16 mouse cellular contexts compared by ENCODE assay signal in the genomic region with DNA sequence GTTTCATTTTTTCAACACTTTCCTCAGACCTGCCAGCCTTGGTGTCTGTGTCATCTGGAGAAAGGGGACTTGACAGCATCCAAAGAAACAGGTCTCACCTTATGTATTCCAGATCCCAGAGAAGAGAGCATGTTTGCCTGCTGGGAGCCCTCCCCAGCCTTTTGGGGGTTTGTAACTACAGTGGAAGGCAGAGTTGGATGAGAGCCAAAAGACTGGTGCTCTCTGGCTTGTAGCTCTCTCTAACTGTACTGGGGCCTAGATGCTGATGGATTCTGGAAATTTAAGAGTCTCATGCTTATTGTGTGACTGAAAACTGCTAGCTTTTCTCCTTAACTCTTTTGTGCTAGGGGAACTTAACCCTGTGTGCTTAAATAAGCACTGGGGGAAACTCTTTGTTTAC. TPM values are rescaled to one million over a fixed set of nuclear protein-coding genes. Genes with fewer than 3 reads are reported as not detected.
A peak's percentile ranks its signal among the peaks of the same experiment; 100 is the strongest.
DNase-seq lines count a peak whose midpoint lies in the region; ATAC-seq and TF ChIP-seq lines count a peak whose summit lies in the region.
"Had no signal": no experiment of that assay in that cellular context is flagged by ENCODE, and none has a peak within 500 bp of the region (broad histone marks: within the 10 kb centered on the region; RNA-seq: fewer than 3 reads in every experiment).

No protein-coding gene starts in this region.

- no peaks in the 10 kb centered on the region for H3K36me3 ChIP-seq in forebrain, embryonic 15.5 days
- H3K36me3 ChIP-seq in forebrain, embryonic 16.5 days (ENCODE audit: control insufficient read depth, insufficient read depth), result no peaks in the 10 kb centered on the region
- H3K36me3 ChIP-seq in midbrain, embryonic 11.5 days (ENCODE audit: control insufficient read depth, insufficient read depth, low read length), result no peaks in the 10 kb centered on the region
- H3K36me3 ChIP-seq in midbrain, embryonic 16.5 days (ENCODE audit: control insufficient read depth, insufficient read depth, low read length), result no peaks in the 10 kb centered on the region
- no peaks in the 10 kb centered on the region for H3K36me3 ChIP-seq in limb, embryonic 13.5 days
- no peaks in the 10 kb centered on the region for H3K36me3 ChIP-seq in kidney, embryonic 14.5 days (ENCODE audit: control insufficient read depth, insufficient read depth, low read length)
- H3K36me3 ChIP-seq: heart, embryonic 10.5 days; liver, embryonic 15.5 days; neural tube, embryonic 15.5 days had no signal

- H3K27ac ChIP-seq in forebrain, embryonic 15.5 days (replicated peaks), result 0 out of 2 replicates have a peak overlapping the region, but pooled peaks have one; percentile 15
- no peak overlapping the region for H3K27ac ChIP-seq in forebrain, embryonic 16.5 days (ENCODE audit: low read length)
- H3K27ac ChIP-seq in midbrain, embryonic 11.5 days (ENCODE audit: low read depth, low read length), result no peak overlapping the region
- no peak overlapping the region for H3K27ac ChIP-seq in midbrain, embryonic 16.5 days (ENCODE audit: low read length)
- H3K27ac ChIP-seq in limb, embryonic 13.5 days, result peak overlapping the region; percentile 29; the same call in 1 of the 2 replicates
- no peak overlapping the region for H3K27ac ChIP-seq in kidney, embryonic 14.5 days (ENCODE audit: low read depth, low read length)
- H3K27ac ChIP-seq: heart, embryonic 10.5 days; liver, embryonic 15.5 days; neural tube, embryonic 15.5 days had no signal

- TF ChIP-seq POLR2A in brain, embryonic 14.5 days (IDR thresholded peaks at IDR 0.05; ENCODE audit: borderline replicate concordance, extremely low read depth, insufficient read depth, insufficient read length, poor library complexity, severe bottlenecking), result no peak

- no peak overlapping the region for H3K9ac ChIP-seq in forebrain, embryonic 15.5 days (replicated peaks)
- no peak overlapping the region for H3K9ac ChIP-seq in forebrain, embryonic 16.5 days (replicated peaks; ENCODE audit: low read depth, low read length)
- no peak overlapping the region for H3K9ac ChIP-seq in midbrain, embryonic 11.5 days (ENCODE audit: low read length)
- H3K9ac ChIP-seq in midbrain, embryonic 16.5 days (ENCODE audit: low read depth, low read length), result no peak overlapping the region
- H3K9ac ChIP-seq in limb, embryonic 13.5 days, result no peak overlapping the region
- no peak overlapping the region for H3K9ac ChIP-seq in kidney, embryonic 14.5 days (ENCODE audit: low read depth, low read length)
- H3K9ac ChIP-seq: liver, embryonic 15.5 days; neural tube, embryonic 15.5 days had no signal

- no peaks in the 10 kb centered on the region; the same call in 1 of the 2 replicates for H3K9me3 ChIP-seq in forebrain, embryonic 15.5 days
- H3K9me3 ChIP-seq in forebrain, embryonic 16.5 days (ENCODE audit: control insufficient read depth, low read length), result no peaks in the 10 kb centered on the region
- H3K9me3 ChIP-seq in midbrain, embryonic 11.5 days (ENCODE audit: control insufficient read depth, low read length), result no peaks in the 10 kb centered on the region
- H3K9me3 ChIP-seq in midbrain, embryonic 16.5 days (replicated peaks; ENCODE audit: control insufficient read depth, low read length, poor library complexity, severe bottlenecking), result no peaks in the 10 kb centered on the region
- no peaks in the 10 kb centered on the region for H3K9me3 ChIP-seq in limb, embryonic 13.5 days
- no peaks in the 10 kb centered on the region for H3K9me3 ChIP-seq in kidney, embryonic 14.5 days (ENCODE audit: control insufficient read depth, low read length)
- H3K9me3 ChIP-seq: heart, embryonic 10.5 days; neural tube, embryonic 15.5 days had no signal

- peaks cover 7% of the 10 kb centered on the region for H3K4me1 ChIP-seq in forebrain, embryonic 15.5 days
- peaks cover 7% of the 10 kb centered on the region for H3K4me1 ChIP-seq in forebrain, embryonic 16.5 days (replicated peaks; ENCODE audit: control insufficient read depth, insufficient read depth, low read length)
- no peaks in the 10 kb centered on the region for H3K4me1 ChIP-seq in midbrain, embryonic 11.5 days (ENCODE audit: control insufficient read depth, insufficient read depth, low read length)
- H3K4me1 ChIP-seq in midbrain, embryonic 16.5 days (ENCODE audit: control insufficient read depth, insufficient read depth, low read length), result peaks cover 4% of the 10 kb centered on the region; the same call in 1 of the 2 replicates
- peaks cover 13% of the 10 kb centered on the region for H3K4me1 ChIP-seq in limb, embryonic 13.5 days
- H3K4me1 ChIP-seq in kidney, embryonic 14.5 days (ENCODE audit: control insufficient read depth, insufficient read depth, low read length), result no peaks in the 10 kb centered on the region
- H3K4me1 ChIP-seq: heart, embryonic 10.5 days; liver, embryonic 15.5 days had no signal

- peak; percentile 53 for DNase-seq in midbrain, embryonic 11.5 days (ENCODE audit: low spot score, missing footprints)
- peak; percentile 79 for DNase-seq in brain, embryonic 14.5 days (ENCODE audit: low read depth)
- DNase-seq: adrenal gland, postnatal 25 days; cerebellum, adult 8-10 months; heart, postnatal 10 days; kidney, adult 8-10 months had no signal

- H3K27me3 ChIP-seq in forebrain, embryonic 15.5 days, result no peaks in the 10 kb centered on the region
- no peaks in the 10 kb centered on the region for H3K27me3 ChIP-seq in forebrain, embryonic 16.5 days (replicated peaks; ENCODE audit: control insufficient read depth, insufficient read depth, low read length)
- no peaks in the 10 kb centered on the region for H3K27me3 ChIP-seq in midbrain, embryonic 11.5 days (ENCODE audit: control insufficient read depth, insufficient read depth, low read length)
- H3K27me3 ChIP-seq in midbrain, embryonic 16.5 days (ENCODE audit: control insufficient read depth, insufficient read depth, low read depth, low read length), result no peaks in the 10 kb centered on the region
- H3K27me3 ChIP-seq in limb, embryonic 13.5 days, result no peaks in the 10 kb centered on the region
- H3K27me3 ChIP-seq in kidney, embryonic 14.5 days (ENCODE audit: control insufficient read depth, insufficient read depth, low read length), result no peaks in the 10 kb centered on the region
- H3K27me3 ChIP-seq: liver, embryonic 15.5 days; neural tube, embryonic 15.5 days had no signal

- no peak for ATAC-seq in forebrain, embryonic 15.5 days (replicated peaks)
- no peak for ATAC-seq in forebrain, embryonic 16.5 days
- no peak for ATAC-seq in midbrain, embryonic 11.5 days (ENCODE audit: low FRiP score)
- no peak for ATAC-seq in midbrain, embryonic 16.5 days
- ATAC-seq in limb, embryonic 13.5 days (ENCODE audit: low FRiP score, low read depth), result no peak; the same call in 1 of the 2 replicates
- ATAC-seq in kidney, embryonic 14.5 days (ENCODE audit: low FRiP score, low TSS enrichment), result no peak
- ATAC-seq: hindbrain, embryonic 16.5 days had no signal

- no peak overlapping the region for H3K4me3 ChIP-seq in forebrain, embryonic 15.5 days
- no peak overlapping the region for H3K4me3 ChIP-seq in forebrain, embryonic 16.5 days (replicated peaks; ENCODE audit: low read length)
- H3K4me3 ChIP-seq in midbrain, embryonic 11.5 days (ENCODE audit: low read depth, low read length), result no peak overlapping the region
- H3K4me3 ChIP-seq in midbrain, embryonic 16.5 days (ENCODE audit: low read depth, low read length), result no peak overlapping the region
- H3K4me3 ChIP-seq in limb, embryonic 13.5 days, result no peak overlapping the region
- H3K4me3 ChIP-seq in kidney, embryonic 14.5 days (ENCODE audit: low read length), result no peak overlapping the region
- H3K4me3 ChIP-seq: heart, embryonic 10.5 days; liver, embryonic 15.5 days; myocyte; neural tube, embryonic 15.5 days had no signal

- no peak overlapping the region for H3K4me2 ChIP-seq in forebrain, embryonic 15.5 days (replicated peaks)
- no peak overlapping the region for H3K4me2 ChIP-seq in forebrain, embryonic 16.5 days (ENCODE audit: low read length)
- H3K4me2 ChIP-seq in midbrain, embryonic 11.5 days, result no peak overlapping the region
- no peak overlapping the region for H3K4me2 ChIP-seq in midbrain, embryonic 16.5 days (ENCODE audit: low read length)
- H3K4me2 ChIP-seq in limb, embryonic 13.5 days (replicated peaks), result no peak overlapping the region
- H3K4me2 ChIP-seq in kidney, embryonic 14.5 days (replicated peaks; ENCODE audit: low read depth, low read length), result no peak overlapping the region
- H3K4me2 ChIP-seq: liver, embryonic 15.5 days; neural tube, embryonic 15.5 days had no signal

- TF ChIP-seq CTCF in brain, embryonic 14.5 days (IDR thresholded peaks at IDR 0.05; ENCODE audit: borderline replicate concordance, extremely low read depth, insufficient read depth, insufficient read length), result no peak

RNA-seq across cellular contexts. Expression of gene Ccdc60, which starts 47.4 kb away (rescaled TPM):
- 0.64 and 1.7 TPM in 2 replicates for polyA plus RNA-seq in forebrain, embryonic 15.5 days (2015; fragmentation: Nextera tagmentation; extraction: Ambion mirVana)
- 0.78 and 0.92 TPM in 2 replicates for polyA plus RNA-seq in forebrain, embryonic 16.5 days (2015; fragmentation: Nextera tagmentation; extraction: Ambion mirVana)
- polyA plus RNA-seq in midbrain, embryonic 11.5 days (2014; fragmentation: Nextera tagmentation; extraction: Ambion mirVana), result 1.9 and 2.7 TPM in 2 replicates
- 2.7 and 3.1 TPM in 2 replicates for polyA plus RNA-seq in midbrain, embryonic 16.5 days (2015; fragmentation: Nextera tagmentation; extraction: Ambion mirVana)
- polyA plus RNA-seq in brain, embryonic 14.5 days (2012; rRNA removed), result 1.2 and 2.7 TPM in 2 replicates
- polyA plus RNA-seq in limb, embryonic 13.5 days (2015; fragmentation: Nextera tagmentation; extraction: Ambion mirVana), result 1.4 and 1.7 TPM in 2 replicates
- 0.47 and 0.55 TPM in 2 replicates for polyA plus RNA-seq in kidney, embryonic 14.5 days (2014; fragmentation: Nextera tagmentation; extraction: Ambion mirVana)

Comparison
In these comparisons a context has a peak if more than half of its experiments do, and no peak if none do; other contexts are left out.
1. H3K27ac ChIP-seq: peak in forebrain, embryonic 15.5 days (single experiment) and limb, embryonic 13.5 days (single experiment); none in forebrain, embryonic 16.5 days (single experiment), midbrain, embryonic 11.5 days (single experiment), midbrain, embryonic 16.5 days (single experiment) and kidney, embryonic 14.5 days (single experiment).